Mouse (Mus musculus) heart, adult 2 months (tissue): ENCODE measurements around the gene Fam205a1.
"Not testable (repeated sequence)": the region's sequence is repeated elsewhere in the genome, so short reads cannot be mapped to it uniquely, and the experiment has no call there.

ENCODE experiments used
- CTCF ChIP-seq: fragments of 200-600 bp; IDR thresholded peaks from 2 replicates; pipeline ENCODE4 v1.8.1; 2022; ENCODE audit warnings: antibody characterized with exemption, mild to moderate bottlenecking, moderate library complexity
- EP300 ChIP-seq: fragments of 200-500 bp; IDR thresholded peaks from 2 replicates; pipeline ENCODE4 v1.6.1; 2011; ENCODE audit warnings: low read depth, low read length, control low read depth; ENCODE audit not compliant: insufficient read depth
- POLR2A ChIP-seq: fragments of 200-500 bp; IDR thresholded peaks from 2 replicates; pipeline ENCODE4 v1.6.1; 2011; ENCODE audit warnings: mild to moderate bottlenecking, low read depth, low read length, control low read depth; ENCODE audit not compliant: insufficient read depth

DNA sequence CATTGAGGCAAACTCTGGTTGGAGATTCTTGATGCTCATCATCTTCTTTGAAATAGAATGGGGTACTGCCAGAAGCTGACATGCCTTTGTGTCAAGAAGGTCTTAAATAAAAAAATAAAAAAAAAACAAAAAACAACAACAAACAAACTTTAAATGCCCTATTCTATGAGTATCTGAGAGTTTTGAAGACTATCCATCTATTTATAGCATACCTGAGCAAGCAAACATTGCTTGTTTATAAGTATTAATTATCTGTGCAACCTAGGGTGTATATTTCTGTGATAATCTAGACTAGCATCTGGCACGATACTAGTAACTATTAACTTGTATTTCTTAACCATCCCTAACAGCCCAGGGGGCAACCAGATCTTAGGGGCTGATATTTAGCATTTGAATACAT, 3.0 kb upstream of the Fam205a1 start, which contains the start of gene Gm12394:
- TF ChIP-seq CTCF, POLR2A, EP300: not testable (repeated sequence)
